Mouse (Mus musculus) MEL (cell line): ENCODE data around the gene Dusp15. TPM values are rescaled to one million over a fixed set of nuclear protein-coding genes. Genes with fewer than 3 reads are reported as not detected.

Experiments used
- DNase-seq: peaks from one replicate; pipeline ENCODE4 v3.0.0; 2011; ENCODE audit warnings: low read depth, low spot score
- H3K27ac ChIP-seq: 2 replicates; pipeline ENCODE4 v1.5.1; 2012; ENCODE audit warnings: low read depth, mild to moderate bottlenecking, control low read depth, low read length, moderate library complexity; ENCODE audit not compliant: control insufficient read depth
- H3K27me3 ChIP-seq, 2 experiments: fragments of 150-350 bp in 1 of 2; sonication (generic) in 1 of 2; 2 replicates each; pipeline ENCODE4 v1.6.1; 2012; ENCODE audit warnings: low read length in 2 of 2, mild to moderate bottlenecking in 2 of 2, improper control_type of control experiment in 1 of 2, moderate library complexity in 1 of 2; ENCODE audit not compliant: insufficient read depth in 2 of 2, control insufficient read depth in 1 of 2
- H3K36me3 ChIP-seq, 2 experiments: 2 replicates each; pipeline ENCODE4 v1.6.1; 2012 to 2014; ENCODE audit warnings: low read length in 2 of 2, improper control_type of control experiment in 1 of 2, inconsistent platforms in 1 of 2, mild to moderate bottlenecking in 1 of 2; ENCODE audit not compliant: insufficient read depth in 2 of 2, control insufficient read depth in 1 of 2
- H3K4me1 ChIP-seq, 2 experiments: fragments of 150-350 bp in 1 of 2; sonication (generic) in 1 of 2; 2 replicates each; pipeline ENCODE4 v1.6.1; 2012; ENCODE audit warnings: low read length in 2 of 2, improper control_type of control experiment in 1 of 2, mild to moderate bottlenecking in 1 of 2; ENCODE audit not compliant: insufficient read depth in 2 of 2, control insufficient read depth in 1 of 2
- H3K4me3 ChIP-seq, 2 experiments: fragments of 150-350 bp in 1 of 2; sonication (generic) in 1 of 2; 2 replicates each; pipeline ENCODE4 v1.5.1; 2012; ENCODE audit warnings: low read depth in 2 of 2, low read length in 2 of 2, mild to moderate bottlenecking in 2 of 2, moderate library complexity in 2 of 2, control low read depth in 1 of 2, improper control_type of control experiment in 1 of 2; ENCODE audit not compliant: control insufficient read depth in 1 of 2, insufficient read depth in 1 of 2
- H3K79me2 ChIP-seq: 2 replicates; pipeline ENCODE4 v1.6.1; 2012; ENCODE audit warnings: mild to moderate bottlenecking, low read length, moderate library complexity; ENCODE audit not compliant: control insufficient read depth, poor library complexity, insufficient read depth
- H3K9ac ChIP-seq: 2 replicates; pipeline ENCODE4 v1.6.1; 2012; ENCODE audit warnings: low read depth, mild to moderate bottlenecking, control low read depth, low read length, moderate library complexity; ENCODE audit not compliant: control insufficient read depth, poor library complexity, severe bottlenecking
- H3K9me3 ChIP-seq: fragments of 150-350 bp; sonication (generic); replicated peaks from 2 replicates; pipeline ENCODE4 v1.6.1; 2012; ENCODE audit warnings: mild to moderate bottlenecking, low read length, improper control_type of control experiment, moderate library complexity; ENCODE audit not compliant: insufficient read depth
- CHD2 ChIP-seq: IDR thresholded peaks from 2 replicates; pipeline ENCODE4 v1.6.1; 2011; ENCODE audit warnings: low read length, improper control_type of control experiment
- CTCF ChIP-seq, 3 experiments: IDR thresholded peaks in 2 of 3; conservative IDR thresholded peaks in 1 of 3; 2 replicates each; pipeline ENCODE4 v1.5.1; 2011 to 2012; ENCODE audit warnings: low read length in 3 of 3, low read depth in 2 of 3, mild to moderate bottlenecking in 2 of 3, improper control_type of control experiment in 1 of 3, inconsistent platforms in 1 of 3, mixed read lengths in 1 of 3, moderate library complexity in 1 of 3; ENCODE audit not compliant: control insufficient read depth in 1 of 3, insufficient read depth in 1 of 3, poor library complexity in 1 of 3, severe bottlenecking in 1 of 3
- E2F4 ChIP-seq: IDR thresholded peaks from 2 replicates; pipeline ENCODE4 v1.6.1; 2011; ENCODE audit warnings: low read depth, low read length, improper control_type of control experiment, borderline replicate concordance
- ELF1 ChIP-seq: IDR thresholded peaks from 2 replicates; pipeline ENCODE4 v1.6.1; 2014; ENCODE audit warnings: low read depth, mild to moderate bottlenecking, inconsistent platforms, low read length, improper control_type of control experiment, moderate library complexity
- GATA1 ChIP-seq: IDR thresholded peaks from 2 replicates; pipeline ENCODE4 v1.6.1; 2011; ENCODE audit warnings: low read depth, low read length, improper control_type of control experiment
- HCFC1 ChIP-seq: IDR thresholded peaks from 2 replicates; pipeline ENCODE4 v1.6.1; 2012; ENCODE audit warnings: low read depth, mild to moderate bottlenecking, inconsistent platforms, low read length, improper control_type of control experiment, moderate library complexity
- KAT2A ChIP-seq: conservative IDR thresholded peaks from 2 replicates; pipeline ENCODE4 v1.6.1; 2012; ENCODE audit warnings: low read depth, low read length, improper control_type of control experiment, inconsistent platforms
- MAFK ChIP-seq: IDR thresholded peaks from 2 replicates; pipeline ENCODE4 v1.6.1; 2011; ENCODE audit warnings: low read depth, mild to moderate bottlenecking, low read length, improper control_type of control experiment, borderline replicate concordance
- MXI1 ChIP-seq: IDR thresholded peaks from 2 replicates; pipeline ENCODE4 v1.6.1; 2011; ENCODE audit warnings: mild to moderate bottlenecking, low read depth, low read length, improper control_type of control experiment
- MYB ChIP-seq: IDR thresholded peaks from 2 replicates; pipeline ENCODE4 v1.6.1; 2011; ENCODE audit warnings: mild to moderate bottlenecking, low read depth, low read length, improper control_type of control experiment
- MYC ChIP-seq: IDR thresholded peaks from 2 replicates; pipeline ENCODE4 v1.6.1; 2011; ENCODE audit warnings: low read depth, mild to moderate bottlenecking, low read length, improper control_type of control experiment, moderate library complexity
- NELFE ChIP-seq: IDR thresholded peaks from 2 replicates; pipeline ENCODE4 v1.6.1; 2011; ENCODE audit warnings: low read depth, low read length, improper control_type of control experiment
- SIN3A ChIP-seq: IDR thresholded peaks from 2 replicates; pipeline ENCODE4 v1.6.1; 2012; ENCODE audit warnings: low read length, improper control_type of control experiment, inconsistent platforms
- TCF12 ChIP-seq: IDR thresholded peaks from 2 replicates; pipeline ENCODE4 v1.6.1; 2014; ENCODE audit warnings: low read depth, mild to moderate bottlenecking, inconsistent platforms, low read length, improper control_type of control experiment, moderate library complexity
- USF1 ChIP-seq: IDR thresholded peaks from 2 replicates; pipeline ENCODE4 v1.6.1; 2014; ENCODE audit warnings: low read depth, mild to moderate bottlenecking, inconsistent platforms, low read length, improper control_type of control experiment, moderate library complexity
- USF2 ChIP-seq, 2 experiments: IDR thresholded peaks; 2 replicates each; pipeline ENCODE4 v1.6.1; 2011 to 2012; ENCODE audit warnings: improper control_type of control experiment in 2 of 2, low read length in 2 of 2, borderline replicate concordance in 1 of 2, inconsistent platforms in 1 of 2, low read depth in 1 of 2, mild to moderate bottlenecking in 1 of 2; ENCODE audit not compliant: insufficient read depth in 1 of 2
- polyA plus RNA-seq, 2 experiments: library from polyadenylated mRNA; stranded (reverse) in 1 of 2; unstranded in 1 of 2; fragments of >175 nt in 1 of 2; fragments of >200 nt in 1 of 2; gene quantifications; 2 replicates each; pipeline versions ENCODE4 v1.2.1 to v1.2.4; 2012; ENCODE audit warnings: low replicate concordance in 2 of 2, low read depth in 1 of 2; ENCODE audit not compliant: insufficient read length in 2 of 2, insufficient read depth in 1 of 2, missing spikeins in 1 of 2
- total RNA-seq: library from RNA; depleted of rRNA; stranded (reverse); fragments of 300-350 nt; gene quantifications from 2 replicates; pipeline ENCODE4 v1.2.3, GENCODE M21; 2012

Dusp15 gene
- total and polyA plus RNA-seq, 3 experiments, result not detected

GRCm38 (mm10) chr2:152911031-152911430 is 40.5 kb downstream of the Dusp15 start, which contains the start of gene Mylk2:
TSS of gene Mylk2 (plus strand) at chr2:152911352.
- Histone ChIP-seq H3K4me1 (peaks cover 0 to 5% of the 10 kb centered on the region in 2 experiments; a peak in 3 of 4 replicates), H3K9ac (no peak within 1 kb of the TSS), H3K27ac (no peak within 1 kb of the TSS)
- TF ChIP-seq SIN3A, result no peak
- TF ChIP-seq, all 39 proteins: peak for 0
- Histone ChIP-seq H3K36me3 (no peaks in the 10 kb centered on the region), H3K27me3 (peaks cover 0 to 1% of the 10 kb centered on the region in 2 experiments; a peak in 2 of 4 replicates), H3K79me2 (no peaks in the 10 kb centered on the region), H3K4me3 (no peak within 1 kb of the TSS), H3K9me3 (no peaks in the 10 kb centered on the region)
- DNase-seq, result no peak

GRCm38 (mm10) chr2:152909848-152910247 is 41.6 kb downstream of the Dusp15 start:
- no peak for TF ChIP-seq CHD2
- no peak for TF ChIP-seq MYC
- no peak for TF ChIP-seq E2F4
- no peak for TF ChIP-seq KAT2A
- TF ChIP-seq CTCF (IDR thresholded peaks at IDR 0.05 in 2 of 3, conservative IDR thresholded peaks at IDR 0.05 in 1 of 3; ENCODE audit: control insufficient read depth in 1 of 3, insufficient read depth in 1 of 3, low read depth in 2 of 3, low read length in 3 of 3, poor library complexity in 1 of 3, severe bottlenecking in 1 of 3), result no peak
- TF ChIP-seq MXI1, result no peak
- TF ChIP-seq TCF12, result no peak
- TF ChIP-seq NELFE, result no peak
- no peak for TF ChIP-seq MAFK
- TF ChIP-seq USF1, result no peak
- TF ChIP-seq USF2 (IDR thresholded peaks at IDR 0.05; ENCODE audit: borderline replicate concordance in 1 of 2, insufficient read depth in 1 of 2, low read depth in 1 of 2, low read length in 2 of 2), result no peak
- no peak for TF ChIP-seq HCFC1
- no peak for TF ChIP-seq MYB
- TF ChIP-seq GATA1, result no peak
- no peak for TF ChIP-seq ELF1
- Histone ChIP-seq H3K9ac (no peak overlapping the region), H3K4me3 (no peak overlapping the region), H3K9me3 (no peaks in the 10 kb centered on the region), H3K4me1 (peaks cover 0 to 3% of the 10 kb centered on the region in 2 experiments; a peak in 2 of 4 replicates), H3K27me3 (peaks cover 0 to 1% of the 10 kb centered on the region in 2 experiments; a peak in 2 of 4 replicates), H3K27ac (no peak overlapping the region), H3K79me2 (no peaks in the 10 kb centered on the region), H3K36me3 (no peaks in the 10 kb centered on the region)
- DNase-seq, result no peak
